ENCODE assay signal across 13 mouse cellular contexts in the genomic region with DNA sequence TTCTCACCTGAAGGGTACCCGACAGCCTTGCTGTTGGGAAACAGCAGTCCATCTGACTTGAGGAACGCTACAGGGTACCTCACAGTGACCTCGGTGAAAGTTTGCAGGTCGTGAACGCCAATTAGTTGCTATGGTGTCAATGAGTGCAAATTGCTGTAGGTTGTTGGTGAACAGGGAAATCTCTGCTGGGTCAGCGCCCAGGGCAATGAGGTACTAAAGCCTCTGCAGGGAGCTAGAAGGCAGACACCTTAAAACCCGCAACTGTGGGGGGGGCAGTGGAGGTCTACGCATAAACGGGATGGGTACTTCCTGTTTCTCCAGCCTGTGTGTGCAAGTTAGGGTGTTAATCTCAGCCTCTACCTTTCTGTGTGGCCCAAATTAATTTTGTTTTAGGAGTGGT.
"Had no signal": no experiment of that assay in that cellular context is flagged by ENCODE, and none has a peak within 500 bp of the region (broad histone marks: within the 10 kb centered on the region; RNA-seq: fewer than 3 reads in every experiment).

No protein-coding gene starts in this region.

- H3K4me3 ChIP-seq: limb, embryonic 13.5 days; myocyte; neural tube, embryonic 15.5 days had no signal

- H3K4me2 ChIP-seq: limb, embryonic 13.5 days; neural tube, embryonic 15.5 days had no signal

- H3K36me3 ChIP-seq: limb, embryonic 13.5 days; neural tube, embryonic 15.5 days had no signal

- DNase-seq: kidney, adult 8-10 months; kidney, postnatal 25 days; layer of hippocampus, adult 9-11 months; layer of hippocampus, postnatal 36 days; lung, adult 18-20 months; midbrain, embryonic 14.5 days; right cerebral cortex, postnatal 14 days; thymus, postnatal 4 days had no signal

- H3K27me3 ChIP-seq: neural tube, embryonic 15.5 days had no signal

- H3K4me1 ChIP-seq: limb, embryonic 13.5 days; neural tube, embryonic 15.5 days had no signal

- H3K27ac ChIP-seq: limb, embryonic 13.5 days; liver, embryonic 14.5 days; neural tube, embryonic 15.5 days; stomach, postnatal 0 days had no signal

- H3K9ac ChIP-seq: limb, embryonic 13.5 days; liver, embryonic 14.5 days; neural tube, embryonic 15.5 days had no signal

- H3K9me3 ChIP-seq: limb, embryonic 13.5 days; neural tube, embryonic 15.5 days had no signal
